Mouse (Mus musculus) right cerebral cortex, postnatal 25 days (tissue): ENCODE data around the gene 2410137M14Rik.

Experiments
- DNase-seq: peaks from one replicate; pipeline ENCODE4 v3.0.0; 2022

The 2410137M14Rik gene

GRCm38 (mm10) chr17:36947051-36947819 lies 33.8 kb downstream of the 2410137M14Rik start:
- peak; percentile 71 for DNase-seq

DNA sequence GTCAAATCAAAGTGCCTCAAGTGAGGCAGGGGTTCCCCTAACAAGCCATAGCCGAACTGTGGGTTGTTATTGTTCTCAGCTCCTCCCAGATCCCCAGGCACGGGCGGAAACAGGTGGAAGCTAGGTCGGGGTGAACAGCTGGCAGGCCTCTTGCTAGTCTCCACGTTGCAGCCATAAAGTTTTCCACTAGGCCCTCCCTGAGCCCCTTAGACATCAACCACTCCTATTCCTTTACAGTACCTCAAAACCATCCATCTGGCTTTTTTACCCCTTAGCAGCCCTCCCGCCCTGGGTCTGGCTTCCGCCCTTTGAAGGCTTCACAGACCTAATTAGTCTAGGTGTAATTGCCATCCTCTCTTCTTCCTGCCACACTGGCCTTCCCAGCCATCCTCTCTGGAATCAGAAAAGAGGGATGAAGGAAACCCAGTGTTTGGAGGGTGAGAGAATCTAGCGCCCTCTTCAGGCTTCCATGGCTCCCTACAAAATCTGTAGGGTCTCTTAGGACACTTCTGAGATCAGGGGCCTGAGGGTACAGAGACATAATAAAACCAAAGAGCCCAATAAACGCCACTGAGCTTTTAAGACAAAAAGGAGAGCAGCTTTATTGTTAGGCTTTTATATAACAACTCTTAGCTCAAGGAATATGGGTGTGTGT lies 36.8 kb downstream of the 2410137M14Rik start:
- DNase-seq, result no peak

DNA sequence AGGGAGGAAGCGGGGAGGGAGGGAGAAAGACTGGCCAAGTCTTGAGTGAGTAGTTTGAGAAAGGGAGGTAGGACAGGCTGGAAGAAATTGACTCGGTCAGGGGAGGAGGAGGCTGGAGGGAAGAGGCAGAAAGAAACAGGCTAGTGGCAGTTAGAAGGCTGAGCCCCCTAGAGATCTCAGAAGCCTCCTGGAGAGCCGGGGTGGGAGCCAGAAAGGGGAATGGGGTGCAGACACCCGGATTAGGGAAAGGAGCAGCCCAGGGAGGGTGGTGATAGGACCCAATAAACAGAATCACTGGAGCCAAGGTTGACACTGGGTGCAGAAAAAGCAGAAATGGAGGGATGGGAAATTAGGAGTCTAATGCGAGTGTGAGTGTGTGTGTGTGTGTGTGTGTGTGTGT lies 37.3 kb downstream of the 2410137M14Rik start:
- DNase-seq, result no peak

- peak; percentile 53 for DNase-seq
These were observed 38.1 kb downstream of the 2410137M14Rik start, which contains the start of gene Rnf39 for GRCm38 (mm10) chr17:36942791-36943471. Gene Rnf39, plus strand, starts transcription at chr17:36942918.

DNA sequence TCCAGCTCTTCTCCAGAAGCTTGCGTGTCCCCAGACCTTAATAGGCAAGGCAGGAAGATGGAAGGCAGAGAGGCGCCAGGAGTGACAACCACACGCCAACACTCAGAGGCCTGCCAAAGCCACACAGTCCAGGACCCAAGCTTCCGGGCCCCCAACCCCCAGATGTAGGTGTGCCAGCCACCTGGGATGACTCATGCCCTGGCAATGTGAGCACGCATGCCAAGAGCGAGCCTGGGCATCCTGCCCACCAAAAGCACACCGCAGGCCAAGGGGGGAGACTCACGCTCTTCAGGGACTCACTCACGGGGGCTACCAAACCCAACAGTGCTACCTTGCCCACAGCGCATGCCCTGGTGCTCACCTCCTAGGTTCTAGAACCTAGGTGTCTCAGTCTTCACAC lies 38.6 kb downstream of the 2410137M14Rik start:
- peak; percentile 72 for DNase-seq

DNA sequence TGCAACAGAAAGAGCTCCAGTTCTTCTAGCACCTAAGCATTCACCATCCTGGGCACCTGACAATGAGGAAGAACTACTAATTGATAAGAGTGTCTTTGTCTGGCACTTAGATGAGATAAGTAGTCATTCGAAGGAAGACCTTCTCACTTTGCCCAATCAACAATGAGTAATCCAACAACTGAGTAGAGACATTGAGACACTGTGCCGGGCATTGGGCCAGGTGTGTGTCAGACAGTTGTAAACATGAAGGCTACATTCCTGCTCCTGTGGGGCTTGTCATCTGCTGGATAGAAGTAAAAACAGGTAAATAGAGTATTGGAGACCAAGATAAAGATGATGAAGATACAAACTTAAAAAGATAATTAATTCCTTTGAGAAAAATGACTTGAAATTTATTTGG lies 43.0 kb downstream of the 2410137M14Rik start:
- no peak for DNase-seq

GRCm38 (mm10) chr17:36931806-36932205 lies 49.2 kb downstream of the 2410137M14Rik start:
- no peak for DNase-seq

DNA sequence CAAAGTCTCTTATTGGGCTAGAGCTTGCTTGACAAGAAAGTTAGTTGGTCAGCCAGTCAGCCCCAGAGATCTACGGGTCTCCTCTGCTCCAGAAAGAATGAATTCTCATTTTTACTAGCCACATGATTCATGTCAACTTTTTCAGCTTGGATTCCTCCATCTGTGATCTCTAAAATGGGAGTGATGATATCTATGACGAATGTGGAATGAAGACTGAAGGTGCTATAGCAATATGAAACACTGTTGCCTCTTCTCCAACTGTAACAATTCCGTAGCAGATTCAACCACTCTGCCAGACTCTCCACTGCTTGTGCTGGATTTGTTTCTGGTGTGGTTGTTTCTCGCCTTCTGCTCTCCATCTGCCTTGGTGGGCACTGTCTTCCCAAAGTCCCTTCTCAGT lies 49.9 kb downstream of the 2410137M14Rik start:
- DNase-seq, result no peak

- no peak for DNase-seq
These were observed 50.8 kb downstream of the 2410137M14Rik start for GRCm38 (mm10) chr17:36930233-36930632.

GRCm38 (mm10) chr17:36929236-36929932 lies 51.7 kb downstream of the 2410137M14Rik start:
- DNase-seq, result peak; percentile 36
